In genomic region chr3:102899136-102899535, GRCm38 (mm10) we compare ENCODE assay signal across 40 mouse cellular contexts. TPM values are rescaled to one million over a fixed set of nuclear protein-coding genes. Genes with fewer than 3 reads are reported as not detected.
"Had no signal": no experiment of that assay in that cellular context is flagged by ENCODE, and none has a peak within 500 bp of the region (broad histone marks: within the 10 kb centered on the region; RNA-seq: fewer than 3 reads in every experiment).

No protein-coding gene starts in this region.

- H3K36me3 ChIP-seq: heart, embryonic 13.5 days; heart, embryonic 15.5 days; hindbrain, embryonic 10.5 days; hindbrain, embryonic 12.5 days; kidney, embryonic 15.5 days; limb, embryonic 10.5 days; limb, embryonic 12.5 days; liver, embryonic 13.5 days; liver, embryonic 15.5 days had no signal

- DNase-seq: gastrocnemius, postnatal 14 days; gastrocnemius, postnatal 36 days; heart, adult 11 months; heart, adult 2 months; heart, postnatal 4 days; kidney, adult 11 months; kidney, adult 2 months; kidney, adult 9 months; kidney, postnatal 14 days; kidney, postnatal 36 days; layer of hippocampus, adult 9-11 months; liver; liver, embryonic 13.5 days had no signal

- H3K27me3 ChIP-seq: heart, embryonic 13.5 days; heart, embryonic 15.5 days; hindbrain, embryonic 12.5 days; kidney, embryonic 15.5 days; limb, embryonic 12.5 days; liver, embryonic 13.5 days; liver, embryonic 15.5 days had no signal

- H3K9ac ChIP-seq: heart, embryonic 13.5 days; heart, embryonic 15.5 days; hindbrain, embryonic 12.5 days; hindbrain, embryonic 14.5 days; kidney, embryonic 15.5 days; limb, embryonic 12.5 days; liver, embryonic 13.5 days; liver, embryonic 15.5 days had no signal

- H3K4me2 ChIP-seq: heart, embryonic 11.5 days; heart, embryonic 13.5 days; heart, embryonic 15.5 days; hindbrain, embryonic 12.5 days; hindbrain, embryonic 14.5 days; kidney, embryonic 15.5 days; limb, embryonic 12.5 days; liver, embryonic 11.5 days; liver, embryonic 13.5 days; liver, embryonic 15.5 days had no signal

- H3K4me1 ChIP-seq: heart, embryonic 13.5 days; heart, embryonic 15.5 days; hindbrain, embryonic 10.5 days; hindbrain, embryonic 12.5 days; kidney, embryonic 15.5 days; limb, embryonic 10.5 days; limb, embryonic 12.5 days; liver, embryonic 13.5 days; liver, embryonic 15.5 days had no signal

- ATAC-seq: hindbrain, postnatal 0 days; intestine, embryonic 16.5 days had no signal

- H3K27ac ChIP-seq: heart, adult 2 months; heart, embryonic 13.5 days; heart, embryonic 15.5 days; hindbrain, embryonic 10.5 days; hindbrain, embryonic 12.5 days; hindbrain, embryonic 14.5 days; hindbrain, postnatal 0 days; kidney, embryonic 15.5 days; kidney, postnatal 0 days; left cerebral cortex, adult 2 months; limb, embryonic 10.5 days; limb, embryonic 12.5 days; liver, embryonic 13.5 days; liver, embryonic 15.5 days had no signal

- H3K4me3 ChIP-seq: heart, adult 2 months; heart, embryonic 13.5 days; heart, embryonic 15.5 days; hindbrain, embryonic 10.5 days; hindbrain, embryonic 12.5 days; kidney, embryonic 15.5 days; left cerebral cortex, adult 2 months; limb, embryonic 10.5 days; limb, embryonic 12.5 days; liver, embryonic 13.5 days; liver, embryonic 15.5 days had no signal

- H3K9me3 ChIP-seq: heart, embryonic 13.5 days; heart, embryonic 15.5 days; hindbrain, embryonic 10.5 days; hindbrain, embryonic 12.5 days; kidney, embryonic 15.5 days; limb, embryonic 10.5 days; limb, embryonic 12.5 days; liver, embryonic 13.5 days; liver, embryonic 15.5 days had no signal

RNA-seq across cellular contexts. Expression of gene Sycp1, which starts 36.8 kb away (rescaled TPM):
- total RNA-seq: gastrocnemius, adult 18-20 months; gastrocnemius, adult 8-10 months; gastrocnemius, postnatal 14 days; gastrocnemius, postnatal 36 days; heart, postnatal 25 days; heart, postnatal 4 days; hindbrain, postnatal 0 days; layer of hippocampus, adult 18-20 months; layer of hippocampus, adult 8-10 months; layer of hippocampus, postnatal 25 days; left cerebral cortex, adult 2 months; left cerebral cortex, postnatal 36 days had no signal
- polyA plus RNA-seq: gonadal fat pad, adult 2 months; heart, embryonic 11.5 days; heart, embryonic 13.5 days; heart, embryonic 15.5 days; heart, postnatal 0 days; hindbrain, embryonic 10.5 days; hindbrain, embryonic 12.5 days; hindbrain, embryonic 14.5 days; hindbrain, postnatal 0 days; intestine, embryonic 14.5 days; intestine, embryonic 16.5 days; kidney, adult 2 months; kidney, embryonic 15.5 days; kidney, postnatal 0 days; large intestine, adult 2 months; limb, embryonic 10.5 days; limb, embryonic 12.5 days; limb, embryonic 14.5 days; liver, embryonic 15.5 days had no signal
